Comparison of ENCODE assay signal across 8 mouse cellular contexts in genomic region chr12:53032762-53033161, GRCm38 (mm10).
A peak's percentile ranks its signal among the peaks of the same experiment; 100 is the strongest.
DNase-seq lines count a peak whose midpoint lies in the region; ATAC-seq lines count a peak whose summit lies in the region.

No protein-coding gene starts in this region.

- peak; percentile 23 to 27 for DNase-seq in left cerebral cortex, postnatal 14 days (ENCODE audit: low spot score in 2 of 2)
- no peak for DNase-seq in left cerebral cortex, adult 11 months (ENCODE audit: low spot score)
- DNase-seq in left cerebral cortex, postnatal 4 days: peak; percentile 62
- DNase-seq in right cerebral cortex, postnatal 14 days: peak; percentile 30
- no peak for DNase-seq in spleen, postnatal 10 days (ENCODE audit: low spot score in 2 of 2)

- H3K36me3 ChIP-seq in forebrain, embryonic 13.5 days (ENCODE audit: poor library complexity, severe bottlenecking): no peaks in the 10 kb centered on the region
- no peaks in the 10 kb centered on the region for H3K36me3 ChIP-seq in hindbrain, embryonic 12.5 days

- H3K9ac ChIP-seq in forebrain, embryonic 13.5 days: 0 out of 2 replicates have a peak overlapping the region, but pooled peaks have one; percentile 2
- H3K9ac ChIP-seq in hindbrain, embryonic 12.5 days: no peak overlapping the region

- no peak overlapping the region for H3K4me3 ChIP-seq in forebrain, embryonic 13.5 days
- no peak overlapping the region for H3K4me3 ChIP-seq in hindbrain, embryonic 12.5 days

- H3K9me3 ChIP-seq in forebrain, embryonic 13.5 days (replicated peaks): no peaks in the 10 kb centered on the region
- H3K9me3 ChIP-seq in hindbrain, embryonic 12.5 days (replicated peaks): no peaks in the 10 kb centered on the region

- H3K4me2 ChIP-seq in forebrain, embryonic 13.5 days: peak overlapping the region; percentile 48
- peak overlapping the region; percentile 17; the same call in 1 of the 2 replicates for H3K4me2 ChIP-seq in hindbrain, embryonic 12.5 days (replicated peaks)

- peak overlapping the region; percentile 89 for H3K27ac ChIP-seq in forebrain, embryonic 13.5 days
- H3K27ac ChIP-seq in hindbrain, embryonic 12.5 days: peak overlapping the region; percentile 90

- 2% methylated on average over 7 of the region's 7 CpGs for WGBS in forebrain, embryonic 13.5 days
- WGBS in hindbrain, embryonic 12.5 days: 3% methylated on average over 7 of the region's 7 CpGs

- intact Hi-C loops in left cerebral cortex, postnatal 14 days (cut with DNase I): loop anchor here (10.0 kb wide), 1 partner anchor 212 kb away; the partner anchor contains the start of gene Npas3
- intact Hi-C loops in left cerebral cortex, postnatal 4 days (cut with DNase I): no loop called here

- peak; percentile 87 for ATAC-seq in cerebellum, adult (ENCODE audit: insufficient number of reproducible peaks, low FRiP score, low TSS enrichment)
- ATAC-seq in forebrain, embryonic 13.5 days: peak; percentile 93
- ATAC-seq in hindbrain, embryonic 12.5 days (ENCODE audit: low FRiP score): peak; percentile 91

- no peaks in the 10 kb centered on the region for H3K27me3 ChIP-seq in forebrain, embryonic 13.5 days
- H3K27me3 ChIP-seq in hindbrain, embryonic 12.5 days: no peaks in the 10 kb centered on the region

- H3K4me1 ChIP-seq in forebrain, embryonic 13.5 days: peaks cover 19% of the 10 kb centered on the region
- H3K4me1 ChIP-seq in hindbrain, embryonic 12.5 days: peaks cover 24% of the 10 kb centered on the region

Comparison
In these comparisons a context has a peak if more than half of its experiments do, and no peak if none do; other contexts are left out.
1. DNase-seq: peak in left cerebral cortex, postnatal 14 days (2 of 2), left cerebral cortex, postnatal 4 days (single experiment) and right cerebral cortex, postnatal 14 days (single experiment); none in left cerebral cortex, adult 11 months (single experiment) and spleen, postnatal 10 days (0 of 2).
2. Peak in every context shown above with its lines, with median percentiles within 50 percentile points of each other: ATAC-seq.